ENCODE assay signal across 15 mouse cellular contexts in genomic region chr5:99753843-99754242, GRCm38 (mm10). TPM values are rescaled to one million over a fixed set of nuclear protein-coding genes. Genes with fewer than 3 reads are reported as not detected.
DNase-seq lines count a peak whose midpoint lies in the region; ATAC-seq and TF ChIP-seq lines count a peak whose summit lies in the region.
"Had no signal": no experiment of that assay in that cellular context is flagged by ENCODE, and none has a peak within 500 bp of the region (broad histone marks: within the 10 kb centered on the region; RNA-seq: fewer than 3 reads in every experiment).

No protein-coding gene starts in this region.

- DNase-seq in forebrain, embryonic 14.5 days (ENCODE audit: low spot score): no peak
- DNase-seq in midbrain, embryonic 10.5 days (ENCODE audit: low spot score): no peak
- peak in 1 of 2 experiments; percentile 17 for DNase-seq in left cerebral cortex, adult 2 months (ENCODE audit: extremely low spot score in 1 of 2, low spot score in 2 of 2)
- peak; percentile 20 for DNase-seq in right cerebral cortex, postnatal 25 days
- no peak for DNase-seq in adrenal gland, adult 2 months
- DNase-seq: adrenal gland, adult 8-10 months; gastrocnemius, postnatal 14 days; heart, postnatal 10 days; lung, embryonic 14.5 days; thymus, adult 18-20 months had no signal

- 69% methylated on average over 12 of the region's 12 CpGs for WGBS in forebrain, embryonic 15.5 days
- WGBS in forebrain, embryonic 14.5 days: 78% methylated on average over 12 of the region's 12 CpGs
- WGBS in midbrain, embryonic 13.5 days: 77% methylated on average over 12 of the region's 12 CpGs
- 80% methylated on average over 12 of the region's 12 CpGs for WGBS in midbrain, embryonic 10.5 days

- peaks cover 11% of the 10 kb centered on the region for H3K4me1 ChIP-seq in forebrain, embryonic 15.5 days
- peaks cover 2% of the 10 kb centered on the region; the same call in 1 of the 2 replicates for H3K4me1 ChIP-seq in forebrain, embryonic 14.5 days (ENCODE audit: control insufficient read depth, insufficient read depth, low read length)
- peaks cover 11% of the 10 kb centered on the region for H3K4me1 ChIP-seq in midbrain, embryonic 13.5 days (replicated peaks)
- peaks cover 2% of the 10 kb centered on the region for H3K4me1 ChIP-seq in midbrain, embryonic 10.5 days
- H3K4me1 ChIP-seq: embryonic facial prominence, embryonic 15.5 days had no signal

- no peaks in the 10 kb centered on the region for H3K9me3 ChIP-seq in forebrain, embryonic 15.5 days
- no peaks in the 10 kb centered on the region for H3K9me3 ChIP-seq in forebrain, embryonic 14.5 days (replicated peaks; ENCODE audit: control insufficient read depth, low read length)
- peaks cover 4% of the 10 kb centered on the region; the same call in 1 of the 2 replicates for H3K9me3 ChIP-seq in midbrain, embryonic 13.5 days
- no peaks in the 10 kb centered on the region for H3K9me3 ChIP-seq in midbrain, embryonic 10.5 days (replicated peaks)
- H3K9me3 ChIP-seq: embryonic facial prominence, embryonic 15.5 days; limb, embryonic 13.5 days had no signal

- H3K27ac ChIP-seq in forebrain, embryonic 15.5 days (replicated peaks): no peak overlapping the region
- H3K27ac ChIP-seq in forebrain, embryonic 14.5 days (ENCODE audit: low read depth, low read length): no peak overlapping the region
- H3K27ac ChIP-seq in midbrain, embryonic 13.5 days: peak overlapping the region; percentile 10; the same call in 1 of the 2 replicates
- H3K27ac ChIP-seq in midbrain, embryonic 10.5 days (replicated peaks): no peak overlapping the region
- peak overlapping the region; percentile 62 for H3K27ac ChIP-seq in left cerebral cortex, adult 2 months
- H3K27ac ChIP-seq: embryonic facial prominence, embryonic 15.5 days; limb, embryonic 13.5 days had no signal

- H3K27me3 ChIP-seq in forebrain, embryonic 15.5 days: no peaks in the 10 kb centered on the region
- no peaks in the 10 kb centered on the region for H3K27me3 ChIP-seq in forebrain, embryonic 14.5 days (replicated peaks; ENCODE audit: control insufficient read depth, insufficient read depth, low read length)
- no peaks in the 10 kb centered on the region for H3K27me3 ChIP-seq in midbrain, embryonic 13.5 days
- no peaks in the 10 kb centered on the region for H3K27me3 ChIP-seq in midbrain, embryonic 10.5 days (ENCODE audit: low read depth, poor library complexity, severe bottlenecking)
- H3K27me3 ChIP-seq: embryonic facial prominence, embryonic 15.5 days; limb, embryonic 13.5 days had no signal

- TF ChIP-seq CTCF in left cerebral cortex, adult 2 months (IDR thresholded peaks at IDR 0.05): no peak

- intact Hi-C loops in left cerebral cortex, adult 2 months (cut with DNase I): loop anchor here (10.0 kb wide), 1 partner anchor 131 kb away; no protein-coding TSS in a partner anchor

- no peak overlapping the region for H3K4me3 ChIP-seq in forebrain, embryonic 15.5 days
- no peak overlapping the region for H3K4me3 ChIP-seq in forebrain, embryonic 14.5 days (ENCODE audit: low read depth, low read length)
- H3K4me3 ChIP-seq in midbrain, embryonic 13.5 days (replicated peaks): no peak overlapping the region
- no peak overlapping the region for H3K4me3 ChIP-seq in midbrain, embryonic 10.5 days
- H3K4me3 ChIP-seq in left cerebral cortex, adult 2 months: peak overlapping the region; percentile 38
- H3K4me3 ChIP-seq: embryonic facial prominence, embryonic 15.5 days; limb, embryonic 13.5 days had no signal

- ATAC-seq in forebrain, embryonic 15.5 days (replicated peaks): no peak
- no peak for ATAC-seq in forebrain, embryonic 14.5 days
- ATAC-seq in midbrain, embryonic 13.5 days: no peak
- no peak for ATAC-seq in granulocyte monocyte progenitor cell, adult 5-6 weeks (replicated peaks; ENCODE audit: poor library complexity, severe bottlenecking)

- H3K36me3 ChIP-seq in forebrain, embryonic 15.5 days: no peaks in the 10 kb centered on the region
- H3K36me3 ChIP-seq in forebrain, embryonic 14.5 days (ENCODE audit: control insufficient read depth, insufficient read depth, low read length): no peaks in the 10 kb centered on the region
- H3K36me3 ChIP-seq in midbrain, embryonic 13.5 days: no peaks in the 10 kb centered on the region
- no peaks in the 10 kb centered on the region for H3K36me3 ChIP-seq in midbrain, embryonic 10.5 days
- H3K36me3 ChIP-seq: embryonic facial prominence, embryonic 15.5 days; limb, embryonic 13.5 days had no signal

- no peak overlapping the region for H3K9ac ChIP-seq in forebrain, embryonic 15.5 days (replicated peaks)
- H3K9ac ChIP-seq in forebrain, embryonic 14.5 days (ENCODE audit: low read length): no peak overlapping the region
- no peak overlapping the region for H3K9ac ChIP-seq in midbrain, embryonic 13.5 days (replicated peaks)
- H3K9ac ChIP-seq: embryonic facial prominence, embryonic 15.5 days; limb, embryonic 13.5 days; lung, embryonic 14.5 days had no signal

- H3K4me2 ChIP-seq in forebrain, embryonic 15.5 days (replicated peaks): peak overlapping the region; percentile 24
- no peak overlapping the region for H3K4me2 ChIP-seq in forebrain, embryonic 14.5 days (ENCODE audit: low read length)
- peak overlapping the region; percentile 6; the same call in 1 of the 2 replicates for H3K4me2 ChIP-seq in midbrain, embryonic 13.5 days (replicated peaks)
- H3K4me2 ChIP-seq: embryonic facial prominence, embryonic 15.5 days; limb, embryonic 13.5 days; lung, embryonic 14.5 days had no signal

RNA-seq across cellular contexts. Expression of gene Rasgef1b, which starts 25.0 kb away (rescaled TPM):
- 115 and 143 TPM in 2 replicates for polyA plus RNA-seq in forebrain, embryonic 15.5 days (2015; fragmentation: Nextera tagmentation; extraction: Ambion mirVana)
- polyA plus RNA-seq in forebrain, embryonic 14.5 days (2014; fragmentation: Nextera tagmentation; extraction: Ambion mirVana): 97.5 and 105 TPM in 2 replicates
- 61.3 and 69.2 TPM in 2 replicates for polyA plus RNA-seq in midbrain, embryonic 13.5 days (2015; fragmentation: Nextera tagmentation; extraction: Ambion mirVana)
- polyA plus RNA-seq in midbrain, embryonic 10.5 days (2016; fragmentation: Nextera tagmentation; extraction: Ambion mirVana): 9.0 and 15.4 TPM in 2 replicates
- 10 to 100 TPM; 65.7 to 88.8 TPM for total RNA-seq in left cerebral cortex, adult 2 months (2021)
- total RNA-seq in granulocyte monocyte progenitor cell, adult 5-6 weeks (2014; fragmentation: Nextera tagmentation): 0.28 and 0.49 TPM in 2 replicates
- 2.3 and 3.8 TPM in 2 replicates for total RNA-seq in granulocyte monocyte progenitor cell, adult 5-6 weeks (2017)
- total RNA-seq in adrenal gland, adult 2 months (2021): 10 to 100 TPM in 1 of 2 experiments, 1 to 10 TPM in 1; 9.1 to 11.4 TPM
- 2.2 and 2.9 TPM in 2 replicates for polyA plus RNA-seq in adrenal gland, adult 2 months (2012; rRNA removed)

Comparison
In these comparisons a context has a peak if more than half of its experiments do, and no peak if none do; other contexts are left out.
1. H3K27ac ChIP-seq: peak in midbrain, embryonic 13.5 days (single experiment) and left cerebral cortex, adult 2 months (single experiment); none in forebrain, embryonic 15.5 days (single experiment), forebrain, embryonic 14.5 days (single experiment) and midbrain, embryonic 10.5 days (single experiment).